ENCODE assay signal across 8 mouse cellular contexts in genomic region chr7:25855082-25855481, GRCm38 (mm10). TPM values are rescaled to one million over a fixed set of nuclear protein-coding genes. Genes with fewer than 3 reads are reported as not detected.
DNase-seq lines count a peak whose midpoint lies in the region; ATAC-seq and TF ChIP-seq lines count a peak whose summit lies in the region.

No protein-coding gene starts in this region.

- no peak overlapping the region for H3K4me2 ChIP-seq in neural tube, embryonic 11.5 days (ENCODE audit: low read depth)

- in situ Hi-C loops in Patski (cut with MboI; ENCODE audit: low pct_unique_long_range_greater_than_20kb), result loop anchor here (5.0 kb wide), 1 partner anchor 47 kb away; no protein-coding TSS in a partner anchor

- no peaks in the 10 kb centered on the region for H3K4me1 ChIP-seq in cortical plate, adult 2 months (ENCODE audit: control insufficient read depth, insufficient read depth, low read length)
- no peaks in the 10 kb centered on the region for H3K4me1 ChIP-seq in neural tube, embryonic 11.5 days (ENCODE audit: control insufficient read depth, insufficient read depth, low read length)

- H3K27me3 ChIP-seq in Patski, result no peaks in the 10 kb centered on the region
- no peaks in the 10 kb centered on the region for H3K27me3 ChIP-seq in neural tube, embryonic 11.5 days (ENCODE audit: control insufficient read depth, insufficient read depth, low read length)

- H3K4me3 ChIP-seq in cortical plate, adult 2 months (ENCODE audit: insufficient read depth, low read length), result no peak overlapping the region
- H3K4me3 ChIP-seq in neural tube, embryonic 11.5 days (ENCODE audit: low read depth, low read length), result no peak overlapping the region

- no peak overlapping the region for H3K9ac ChIP-seq in neural tube, embryonic 11.5 days (ENCODE audit: low read length)

- 37% methylated on average over 8 of the region's 8 CpGs for WGBS in neural tube, embryonic 11.5 days

- no peak; the same call in 1 of the 2 replicates for ATAC-seq in frontal cortex, adult (ENCODE audit: low TSS enrichment)
- peak; percentile 80 for ATAC-seq in Patski
- ATAC-seq in neural tube, embryonic 11.5 days (ENCODE audit: insufficient read depth, low FRiP score, low TSS enrichment), result no peak

- CTCF ChIA-PET in Patski (lab: Charles Lee), result interaction anchor here (0.7 to 1.6 kb wide), 10 partner anchors 9 to 52 kb away, joined by 3 to 5 read pairs (median 4); no protein-coding TSS in a partner anchor

- POLR2A ChIA-PET in Patski (lab: Charles Lee), result interaction anchor here (0.6 to 0.9 kb wide), 2 partner anchors 33 to 46 kb away, joined by 3 read pairs; no protein-coding TSS in a partner anchor

- intact Hi-C loops in left cerebral cortex, postnatal 14 days (cut with DNase I), result loop anchor here (10.0 kb wide), 1 partner anchor 1270 kb away; no protein-coding TSS in a partner anchor

- TF ChIP-seq CTCF in Patski (IDR thresholded peaks at IDR 0.05), result peak; percentile 96
- peak; percentile 56 for TF ChIP-seq CTCF in cortical plate, adult 2 months (IDR thresholded peaks at IDR 0.05; ENCODE audit: extremely low read depth, insufficient read depth, low read length)

- no peak overlapping the region for H3K27ac ChIP-seq in cortical plate, adult 2 months (ENCODE audit: insufficient read depth, low read length)
- H3K27ac ChIP-seq in neural tube, embryonic 11.5 days (ENCODE audit: low read depth, low read length), result no peak overlapping the region

- H3K9me3 ChIP-seq in neural tube, embryonic 11.5 days (ENCODE audit: control insufficient read depth, low read length), result no peaks in the 10 kb centered on the region

- peak; percentile 3 to 68 for DNase-seq in frontal cortex, adult 2 months (ENCODE audit: extremely low spot score in 1 of 2, low spot score in 1 of 2)
- DNase-seq in Patski (ENCODE audit: low read depth, low spot score), result no peak
- peak; percentile 79 for DNase-seq in heart, postnatal 4 days
- peak; percentile 39 to 65 for DNase-seq in left cerebral cortex, postnatal 14 days (ENCODE audit: low spot score in 2 of 2)
- peak; percentile 57 for DNase-seq in neural tube, embryonic 11.5 days (ENCODE audit: low spot score)
- peak; percentile 59 for DNase-seq in testis, postnatal 14 days (ENCODE audit: low spot score)

- TF ChIP-seq POLR2A in cortical plate, adult 2 months (IDR thresholded peaks at IDR 0.05; ENCODE audit: extremely low read depth, insufficient read depth, low read length), result no peak

- H3K36me3 ChIP-seq in neural tube, embryonic 11.5 days (ENCODE audit: control insufficient read depth, insufficient read depth, low read length), result no peaks in the 10 kb centered on the region

RNA-seq across cellular contexts. Expression of gene Cyp2s1, which starts 38.4 kb away (rescaled TPM):
- polyA plus RNA-seq in frontal cortex, adult 2 months (2012; rRNA removed), result 3.3 and 3.6 TPM in 2 replicates
- polyA plus RNA-seq in Patski (2021), result 0.42 TPM
- 4.1 and 4.9 TPM in 2 replicates for polyA plus RNA-seq in cortical plate, adult 2 months (2012; rRNA removed)
- total RNA-seq in heart, postnatal 4 days (2021), result 1 to 10 TPM; 7.5 to 8.7 TPM
- total RNA-seq in left cerebral cortex, postnatal 14 days (2021), result 1 to 10 TPM; 3.5 to 4.6 TPM
- polyA plus RNA-seq in neural tube, embryonic 11.5 days (2014; fragmentation: Nextera tagmentation; extraction: Ambion mirVana), result 3.2 and 3.3 TPM in 2 replicates

RNA-seq across cellular contexts. Expression of gene Cyp2b10, which starts 42.3 kb away (rescaled TPM):
- 0.08 TPM in 1 of 2 replicates, not detected in the other for polyA plus RNA-seq in frontal cortex, adult 2 months (2012; rRNA removed)
- not detected for polyA plus RNA-seq in Patski (2021)
- polyA plus RNA-seq in cortical plate, adult 2 months (2012; rRNA removed), result 0.04 TPM in 1 of 2 replicates, not detected in the other
- under 1 TPM; 0.31 to 0.45 TPM for total RNA-seq in heart, postnatal 4 days (2021)
- under 1 TPM; 0.27 to 0.44 TPM for total RNA-seq in left cerebral cortex, postnatal 14 days (2021)
- polyA plus RNA-seq in neural tube, embryonic 11.5 days (2014; fragmentation: Nextera tagmentation; extraction: Ambion mirVana), result not detected in 2 replicates
